Mouse (Mus musculus): ENCODE results near the gene Asic2. TPM values are rescaled to one million over a fixed set of nuclear protein-coding genes. Genes with fewer than 3 reads are reported as not detected.

The Asic2 gene
- polyA plus RNA-seq, 1 experiment from 2014 or later: 0.35 TPM

GRCm38 (mm10) chr11:81041671-81042070 lies 926.6 kb downstream of the Asic2 start:
- Histone ChIP-seq H3K27me3 (no peaks in the 10 kb centered on the region), H3K36me3 (no peaks in the 10 kb centered on the region), H3K27ac (replicated peaks) (no peak overlapping the region), H3K9ac (no peak overlapping the region), H3K4me3 (replicated peaks) (no peak overlapping the region), H3K4me1 (no peaks in the 10 kb centered on the region), H3K9me3 (replicated peaks) (no peaks in the 10 kb centered on the region), H3K4me2 (replicated peaks) (no peak overlapping the region)
- 70% methylated on average over 3 of the region's 3 CpGs for WGBS
- no peak for ATAC-seq (ENCODE audit: insufficient number of reproducible peaks, low FRiP score, low TSS enrichment, low read depth)

- Histone ChIP-seq H3K4me3 (replicated peaks) (no peak overlapping the region), H3K4me2 (replicated peaks) (no peak overlapping the region), H3K9me3 (replicated peaks) (no peaks in the 10 kb centered on the region), H3K27me3 (no peaks in the 10 kb centered on the region), H3K4me1 (no peaks in the 10 kb centered on the region), H3K36me3 (no peaks in the 10 kb centered on the region), H3K9ac (no peak overlapping the region), H3K27ac (replicated peaks) (no peak overlapping the region)
- 41% methylated on average over 5 of the region's 5 CpGs for WGBS
- no peak for ATAC-seq (ENCODE audit: insufficient number of reproducible peaks, low FRiP score, low TSS enrichment, low read depth)
Measured at GRCm38 (mm10) chr11:81039976-81040375, 928.3 kb downstream of the Asic2 start.

- Histone ChIP-seq H3K4me3 (replicated peaks) (no peak overlapping the region), H3K27me3 (no peaks in the 10 kb centered on the region), H3K27ac (replicated peaks) (no peak overlapping the region), H3K9ac (no peak overlapping the region), H3K9me3 (replicated peaks) (no peaks in the 10 kb centered on the region), H3K36me3 (no peaks in the 10 kb centered on the region), H3K4me2 (replicated peaks) (no peak overlapping the region), H3K4me1 (no peaks in the 10 kb centered on the region)
- WGBS: 79% methylated on average over 3 of the region's 3 CpGs
- ATAC-seq (ENCODE audit: insufficient number of reproducible peaks, low FRiP score, low TSS enrichment, low read depth): no peak
Measured at GRCm38 (mm10) chr11:81032151-81032550, 936.1 kb downstream of the Asic2 start.

GRCm38 (mm10) chr11:81014776-81015175 lies 953.5 kb downstream of the Asic2 start:
- H3K9ac ChIP-seq: no peak overlapping the region
- H3K4me3 ChIP-seq (replicated peaks): no peak overlapping the region
- H3K27me3 ChIP-seq: no peaks in the 10 kb centered on the region
- no peaks in the 10 kb centered on the region for H3K4me1 ChIP-seq
- no peak for ATAC-seq (ENCODE audit: insufficient number of reproducible peaks, low FRiP score, low TSS enrichment, low read depth)
- WGBS: 95% methylated on average over 8 of the region's 8 CpGs
- no peaks in the 10 kb centered on the region for H3K9me3 ChIP-seq (replicated peaks)
- no peak overlapping the region for H3K27ac ChIP-seq (replicated peaks)
- H3K36me3 ChIP-seq: no peaks in the 10 kb centered on the region
- no peak overlapping the region for H3K4me2 ChIP-seq (replicated peaks)

- no peaks in the 10 kb centered on the region for H3K36me3 ChIP-seq
- H3K4me1 ChIP-seq: no peaks in the 10 kb centered on the region
- no peak overlapping the region for H3K4me2 ChIP-seq (replicated peaks)
- 90% methylated on average over 6 of the region's 6 CpGs for WGBS
- no peak overlapping the region for H3K9ac ChIP-seq
- no peaks in the 10 kb centered on the region for H3K27me3 ChIP-seq
- H3K4me3 ChIP-seq (replicated peaks): no peak overlapping the region
- ATAC-seq (ENCODE audit: insufficient number of reproducible peaks, low FRiP score, low TSS enrichment, low read depth): no peak
- H3K27ac ChIP-seq (replicated peaks): no peak overlapping the region
- no peaks in the 10 kb centered on the region for H3K9me3 ChIP-seq (replicated peaks)
Measured at GRCm38 (mm10) chr11:81013501-81013900, 954.8 kb downstream of the Asic2 start.

GRCm38 (mm10) chr11:81010766-81011165 lies 957.5 kb downstream of the Asic2 start:
- Histone ChIP-seq H3K36me3 (no peaks in the 10 kb centered on the region), H3K4me2 (replicated peaks) (no peak overlapping the region), H3K9ac (no peak overlapping the region), H3K4me1 (no peaks in the 10 kb centered on the region), H3K9me3 (replicated peaks) (no peaks in the 10 kb centered on the region), H3K27me3 (no peaks in the 10 kb centered on the region), H3K4me3 (replicated peaks) (no peak overlapping the region), H3K27ac (replicated peaks) (no peak overlapping the region)
- ATAC-seq (ENCODE audit: insufficient number of reproducible peaks, low FRiP score, low TSS enrichment, low read depth): no peak
- WGBS: 60% methylated on average over 7 of the region's 7 CpGs

- Histone ChIP-seq H3K27me3 (no peaks in the 10 kb centered on the region), H3K4me3 (replicated peaks) (no peak overlapping the region), H3K9ac (no peak overlapping the region), H3K36me3 (no peaks in the 10 kb centered on the region), H3K9me3 (replicated peaks) (no peaks in the 10 kb centered on the region), H3K4me2 (replicated peaks) (no peak overlapping the region), H3K27ac (replicated peaks) (no peak overlapping the region), H3K4me1 (no peaks in the 10 kb centered on the region)
- ATAC-seq (ENCODE audit: insufficient number of reproducible peaks, low FRiP score, low TSS enrichment, low read depth): no peak
- 87% methylated on average over 12 of the region's 12 CpGs for WGBS
Measured at GRCm38 (mm10) chr11:81009366-81009765, 958.9 kb downstream of the Asic2 start.

GRCm38 (mm10) chr11:81005831-81006230 lies 962.4 kb downstream of the Asic2 start:
- WGBS: 61% methylated on average over 2 of the region's 2 CpGs
- Histone ChIP-seq H3K27me3 (no peaks in the 10 kb centered on the region), H3K9ac (no peak overlapping the region), H3K4me2 (replicated peaks) (no peak overlapping the region), H3K9me3 (replicated peaks) (no peaks in the 10 kb centered on the region), H3K4me1 (no peaks in the 10 kb centered on the region), H3K27ac (replicated peaks) (no peak overlapping the region), H3K4me3 (replicated peaks) (no peak overlapping the region), H3K36me3 (no peaks in the 10 kb centered on the region)
- ATAC-seq (ENCODE audit: insufficient number of reproducible peaks, low FRiP score, low TSS enrichment, low read depth): no peak

GRCm38 (mm10) chr11:81002769-81003430 lies 965.4 kb downstream of the Asic2 start:
- ATAC-seq (ENCODE audit: insufficient number of reproducible peaks, low FRiP score, low TSS enrichment, low read depth): no peak
- Histone ChIP-seq H3K4me1 (no peaks in the 10 kb centered on the region), H3K9me3 (replicated peaks) (no peaks in the 10 kb centered on the region), H3K27ac (replicated peaks) (no peak overlapping the region), H3K4me3 (replicated peaks) (no peak overlapping the region), H3K4me2 (replicated peaks) (no peak overlapping the region), H3K36me3 (no peaks in the 10 kb centered on the region), H3K9ac (no peak overlapping the region), H3K27me3 (no peaks in the 10 kb centered on the region)
- WGBS: 45% methylated on average over 10 of the region's 10 CpGs

GRCm38 (mm10) chr11:80995621-80996020 lies 972.6 kb downstream of the Asic2 start:
- no peaks in the 10 kb centered on the region for H3K4me1 ChIP-seq
- no peak overlapping the region for H3K27ac ChIP-seq (replicated peaks)
- WGBS: 78% methylated on average over 5 of the region's 5 CpGs
- H3K36me3 ChIP-seq: no peaks in the 10 kb centered on the region
- no peak overlapping the region for H3K4me2 ChIP-seq (replicated peaks)
- H3K9ac ChIP-seq: no peak overlapping the region
- no peaks in the 10 kb centered on the region for H3K9me3 ChIP-seq (replicated peaks)
- no peak overlapping the region for H3K4me3 ChIP-seq (replicated peaks)
- ATAC-seq (ENCODE audit: insufficient number of reproducible peaks, low FRiP score, low TSS enrichment, low read depth): no peak
- no peaks in the 10 kb centered on the region for H3K27me3 ChIP-seq

- H3K4me3 ChIP-seq (replicated peaks): no peak overlapping the region
Measured at GRCm38 (mm10) chr11:80983530-80983929, 984.7 kb downstream of the Asic2 start.

GRCm38 (mm10) chr11:80976239-80976855 lies 991.9 kb downstream of the Asic2 start:
- 32% methylated on average over 9 of the region's 9 CpGs for WGBS
- H3K4me1 ChIP-seq: no peaks in the 10 kb centered on the region
- H3K9ac ChIP-seq: no peak overlapping the region
- H3K27me3 ChIP-seq: no peaks in the 10 kb centered on the region
- H3K4me2 ChIP-seq (replicated peaks): no peak overlapping the region
- no peaks in the 10 kb centered on the region for H3K36me3 ChIP-seq
- ATAC-seq (ENCODE audit: insufficient number of reproducible peaks, low FRiP score, low TSS enrichment, low read depth): no peak
- H3K27ac ChIP-seq (replicated peaks): no peak overlapping the region
- H3K9me3 ChIP-seq (replicated peaks): no peaks in the 10 kb centered on the region
- no peak overlapping the region for H3K4me3 ChIP-seq (replicated peaks)

More at GRCm38 (mm10) chr11:80983530-80983929, 984.7 kb downstream of the Asic2 start:
- no peak overlapping the region for H3K9ac ChIP-seq
- 80% methylated on average over 5 of the region's 5 CpGs for WGBS
- no peak overlapping the region for H3K4me2 ChIP-seq (replicated peaks)
- H3K36me3 ChIP-seq: no peaks in the 10 kb centered on the region
- H3K27ac ChIP-seq (replicated peaks): no peak overlapping the region
- no peaks in the 10 kb centered on the region for H3K4me1 ChIP-seq
- H3K9me3 ChIP-seq (replicated peaks): no peaks in the 10 kb centered on the region
- ATAC-seq (ENCODE audit: insufficient number of reproducible peaks, low FRiP score, low TSS enrichment, low read depth): no peak
- no peaks in the 10 kb centered on the region for H3K27me3 ChIP-seq
